Mouse (Mus musculus) forebrain, embryonic 13.5 days (tissue): Measurements from ENCODE around the gene Epha8. TPM values are rescaled to one million over a fixed set of nuclear protein-coding genes. Genes with fewer than 3 reads are reported as not detected.

Experiments used
- ATAC-seq: fragments of 200-750 bp; cut with Nextera tagmentation; 2 replicates; pipeline ENCODE4 v1.8.0; 2017
- H3K27ac ChIP-seq: fragments of 300-500 bp; sonication (generic); 2 replicates; pipeline ENCODE4 v1.5.1; 2015; ENCODE audit warnings: inconsistent platforms, mild to moderate bottlenecking, moderate library complexity
- H3K27me3 ChIP-seq: fragments of 300-500 bp; sonication (generic); 2 replicates; pipeline ENCODE4 v1.6.1; 2015; ENCODE audit warnings: mild to moderate bottlenecking, inconsistent platforms
- H3K36me3 ChIP-seq: fragments of 300-500 bp; sonication (generic); 2 replicates; pipeline ENCODE4 v1.6.1; 2015; ENCODE audit warnings: mild to moderate bottlenecking, inconsistent platforms; ENCODE audit not compliant: poor library complexity, severe bottlenecking
- H3K4me1 ChIP-seq: fragments of 300-500 bp; sonication (generic); 2 replicates; pipeline ENCODE4 v1.6.1; 2015; ENCODE audit warnings: inconsistent platforms
- H3K4me2 ChIP-seq: fragments of 300-500 bp; sonication (generic); 2 replicates; pipeline ENCODE4 v1.6.1; 2015; ENCODE audit warnings: inconsistent platforms, mild to moderate bottlenecking, moderate library complexity
- H3K4me3 ChIP-seq: fragments of 300-500 bp; sonication (generic); 2 replicates; pipeline ENCODE4 v1.5.1; 2015; ENCODE audit warnings: mild to moderate bottlenecking, inconsistent platforms
- H3K9ac ChIP-seq: fragments of 300-500 bp; sonication (generic); 2 replicates; pipeline ENCODE4 v1.6.1; 2015; ENCODE audit warnings: mild to moderate bottlenecking, inconsistent platforms
- H3K9me3 ChIP-seq: fragments of 300-500 bp; sonication (generic); replicated peaks from 2 replicates; pipeline ENCODE4 v1.6.1; 2016; ENCODE audit warnings: inconsistent platforms
- WGBS: fragments of 180-500 bp; shearing (Covaris S2); methylation state at CpG from one replicate; pipeline ENCODE4 v1.1.7; 2015; 5-methylcytosine and 5-hydroxymethylcytosine counted together
- polyA plus RNA-seq: library from polyadenylated mRNA; unstranded; fragments of >200 nt; fragmentation: Nextera tagmentation; extraction: Ambion mirVana; gene quantifications from 2 replicates; pipeline ENCODE4 v1.2.1, GENCODE M21; 2015

The Epha8 gene
- polyA plus RNA-seq, 1 experiment from 2014 or later: 1.1 TPM

DNA sequence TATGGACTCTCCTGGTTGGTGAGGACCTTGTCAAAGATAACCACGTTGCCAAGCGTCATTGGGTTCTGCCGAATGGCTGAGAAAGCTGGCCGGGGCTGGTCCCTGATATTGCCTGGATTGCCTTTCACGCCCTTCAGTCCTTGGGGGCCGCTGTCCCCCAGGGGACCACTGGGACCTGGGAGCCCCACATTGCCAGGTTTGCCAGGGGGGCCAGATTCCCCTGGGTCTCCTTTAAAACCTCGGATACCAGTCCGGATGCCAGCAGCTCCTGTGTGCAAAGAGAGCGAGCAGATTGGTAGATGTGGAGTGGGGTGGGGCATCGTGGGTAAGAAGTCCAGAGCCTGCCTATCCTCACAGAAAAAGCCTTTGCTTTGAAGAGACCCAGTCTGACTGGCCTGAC is 60.2 kb downstream of the Epha8 start:
- Histone ChIP-seq H3K36me3 (no peaks in the 10 kb centered on the region), H3K4me3 (no peak overlapping the region), H3K4me1 (peaks cover 7% of the 10 kb centered on the region), H3K27ac (no peak overlapping the region), H3K27me3 (peaks cover 48% of the 10 kb centered on the region), H3K9ac (no peak overlapping the region), H3K9me3 (no peaks in the 10 kb centered on the region), H3K4me2 (peak overlapping the region; percentile 42; the same call in 1 of the 2 replicates)
- 33% methylated on average over 10 of the region's 10 CpGs for WGBS
- no peak for ATAC-seq

DNA sequence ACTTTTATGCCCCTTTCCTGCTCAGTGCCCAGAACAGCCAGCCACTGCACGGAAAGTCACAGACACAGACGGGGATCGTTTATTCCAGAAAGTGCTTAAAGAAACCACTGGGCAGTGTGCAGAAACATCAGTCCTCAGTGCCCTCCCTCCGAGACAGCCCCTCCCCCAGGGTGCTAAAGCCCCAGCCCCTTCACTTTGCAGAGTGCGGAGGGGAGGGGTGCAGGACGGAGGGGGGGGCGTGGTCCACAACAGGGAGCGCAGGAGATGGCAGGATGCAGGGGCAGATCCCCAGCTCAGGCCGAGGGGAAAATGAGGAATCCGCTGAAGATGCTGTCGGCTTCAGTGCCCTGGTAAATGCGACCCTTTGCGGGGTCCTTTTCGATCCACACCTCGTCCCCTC is 60.8 kb downstream of the Epha8 start:
- H3K9me3 ChIP-seq: no peaks in the 10 kb centered on the region
- no peaks in the 10 kb centered on the region for H3K36me3 ChIP-seq
- no peak overlapping the region for H3K27ac ChIP-seq
- H3K4me3 ChIP-seq: no peak overlapping the region
- 2% methylated on average over 15 of the region's 15 CpGs for WGBS
- ATAC-seq: no peak
- H3K4me1 ChIP-seq: peaks cover 7% of the 10 kb centered on the region
- no peak overlapping the region for H3K9ac ChIP-seq
- peaks cover 50% of the 10 kb centered on the region for H3K27me3 ChIP-seq
- peak overlapping the region; percentile 42; the same call in 1 of the 2 replicates for H3K4me2 ChIP-seq

DNA sequence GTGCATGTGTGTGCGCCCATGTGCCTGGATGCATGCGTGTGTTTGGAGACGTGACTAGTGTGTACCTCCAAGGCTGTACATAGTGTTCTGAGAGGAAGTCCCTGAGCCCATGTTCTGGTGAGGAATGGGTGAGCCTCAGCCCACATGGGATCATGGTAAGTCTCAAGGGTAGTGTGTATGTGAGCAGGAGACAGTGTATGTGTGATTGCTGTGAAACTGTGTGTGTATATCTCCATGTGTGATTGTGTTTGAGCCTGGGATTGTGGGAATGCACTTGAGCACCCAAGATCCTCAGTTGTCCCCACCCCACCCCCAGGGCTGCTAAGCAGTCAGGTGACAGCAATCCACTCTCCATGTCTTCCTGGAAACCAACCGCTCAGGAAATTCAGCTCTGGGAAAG is 61.8 kb downstream of the Epha8 start:
- 71% methylated on average over 4 of the region's 4 CpGs for WGBS

DNA sequence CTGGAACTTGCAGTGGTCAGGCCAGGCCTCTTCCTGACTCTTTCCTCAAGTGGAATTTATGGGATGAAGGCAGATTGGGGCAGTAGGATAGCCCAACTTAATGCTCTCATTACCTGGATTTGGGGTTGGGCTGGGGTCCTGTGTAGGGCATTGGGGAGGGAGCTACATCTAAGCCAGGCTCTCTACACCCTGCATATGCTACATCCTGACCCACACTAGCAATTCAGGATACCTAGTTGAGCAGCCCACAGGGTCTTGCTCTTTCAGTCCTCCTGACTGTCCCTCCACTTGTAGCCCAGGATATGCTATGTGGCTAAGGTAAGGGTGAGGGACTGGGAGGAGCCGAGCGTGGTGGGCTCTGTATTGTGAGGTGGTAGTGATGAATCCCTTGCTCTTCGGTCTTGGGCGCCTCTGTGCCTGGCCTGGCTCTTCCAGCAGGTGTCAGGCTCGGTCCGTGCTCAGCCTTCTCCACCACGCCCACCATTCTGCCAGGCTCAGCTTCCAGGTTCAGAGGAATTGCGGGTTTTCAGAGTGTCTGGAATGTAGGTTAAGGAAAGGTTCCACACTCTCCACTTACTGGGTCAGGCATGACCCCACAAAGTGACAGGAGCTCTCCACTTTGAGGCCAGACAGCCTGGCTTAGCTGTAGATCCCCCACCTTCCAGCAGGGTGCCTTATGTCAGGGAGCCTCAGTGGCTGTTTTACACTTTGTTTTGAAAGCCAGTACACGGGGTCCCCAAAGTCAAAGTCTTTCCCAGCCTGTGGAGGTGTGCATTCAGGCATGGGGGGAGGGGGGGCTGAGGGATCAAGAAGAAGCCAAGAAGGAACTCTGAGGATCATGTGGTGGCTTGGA is 62.7 kb downstream of the Epha8 start:
- Histone ChIP-seq H3K27me3 (peaks cover 53% of the 10 kb centered on the region), H3K36me3 (no peaks in the 10 kb centered on the region), H3K4me3 (no peak overlapping the region), H3K9ac (no peak overlapping the region), H3K27ac (no peak overlapping the region), H3K9me3 (no peaks in the 10 kb centered on the region), H3K4me1 (peaks cover 7% of the 10 kb centered on the region), H3K4me2 (no peak overlapping the region)
- 5% methylated on average over 9 of the region's 9 CpGs for WGBS
- peak; percentile 85 for ATAC-seq

More for the DNA sequence above, 61.8 kb downstream of the Epha8 start:
- H3K27me3 ChIP-seq: peaks cover 53% of the 10 kb centered on the region
- H3K27ac ChIP-seq: no peak overlapping the region; the same call in 1 of the 2 replicates
- no peaks in the 10 kb centered on the region for H3K36me3 ChIP-seq
- no peaks in the 10 kb centered on the region for H3K9me3 ChIP-seq
- no peak for ATAC-seq
- no peak overlapping the region for H3K4me2 ChIP-seq
- H3K9ac ChIP-seq: no peak overlapping the region
- peaks cover 7% of the 10 kb centered on the region for H3K4me1 ChIP-seq
- no peak overlapping the region for H3K4me3 ChIP-seq

DNA sequence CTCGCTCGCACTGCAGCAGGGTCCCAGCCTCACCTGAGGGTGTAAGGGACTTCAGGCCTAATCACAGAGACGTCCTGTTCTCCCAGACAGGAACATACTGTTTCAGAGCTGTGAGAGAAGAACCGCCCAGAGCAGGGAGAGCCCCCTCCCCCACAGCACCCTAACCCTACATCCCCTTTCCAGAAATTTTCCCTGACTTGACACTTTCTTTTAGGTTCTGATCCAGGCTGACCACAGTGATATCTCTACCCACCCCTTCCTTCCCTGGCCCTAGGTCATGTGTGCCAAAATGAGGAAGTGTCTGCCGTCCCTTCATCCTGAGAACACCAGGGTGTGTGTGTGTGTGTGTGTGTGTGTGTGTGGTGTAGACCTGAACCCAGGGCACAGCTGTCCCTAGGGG is 63.8 kb downstream of the Epha8 start, which contains the start of gene C1qc:
C1qc (minus strand) TSS at position 255 of the 400 bp plus-strand sequence.
- H3K4me3 ChIP-seq: no peak within 1 kb of the TSS
- H3K9ac ChIP-seq: no peak within 1 kb of the TSS
- 62% methylated on average over 5 of the region's 5 CpGs for WGBS
- no peaks in the 10 kb centered on the region for H3K36me3 ChIP-seq
- H3K4me1 ChIP-seq: peaks cover 7% of the 10 kb centered on the region
- H3K4me2 ChIP-seq: no peak within 1 kb of the TSS
- H3K9me3 ChIP-seq: no peaks in the 10 kb centered on the region
- no peak for ATAC-seq
- peaks cover 53% of the 10 kb centered on the region for H3K27me3 ChIP-seq
- H3K27ac ChIP-seq: no peak within 1 kb of the TSS

DNA sequence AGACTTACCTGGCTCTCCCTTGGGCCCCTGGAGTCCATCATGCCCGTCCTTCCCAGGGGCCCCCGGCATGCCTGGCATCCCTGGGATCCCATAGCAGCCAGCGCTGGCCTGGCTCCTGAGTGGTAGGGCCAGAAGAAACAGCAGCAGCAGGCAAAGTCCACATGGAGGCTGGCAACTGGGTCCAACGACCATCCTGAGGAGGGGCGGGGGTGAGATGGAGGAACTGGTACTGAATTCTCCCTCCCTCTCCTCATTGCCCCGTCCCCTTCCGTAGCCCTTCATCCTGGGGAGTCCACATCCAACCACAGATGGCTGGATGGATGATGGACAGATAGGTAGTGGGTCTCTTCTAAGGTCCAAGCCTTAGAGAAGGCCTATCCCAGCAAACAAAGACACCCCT is 64.2 kb downstream of the Epha8 start:
- 70% methylated on average over 7 of the region's 7 CpGs for WGBS
- Histone ChIP-seq H3K36me3 (no peaks in the 10 kb centered on the region), H3K27ac (no peak overlapping the region), H3K9ac (no peak overlapping the region), H3K4me1 (peaks cover 7% of the 10 kb centered on the region), H3K9me3 (no peaks in the 10 kb centered on the region), H3K27me3 (peaks cover 53% of the 10 kb centered on the region), H3K4me2 (no peak overlapping the region), H3K4me3 (no peak overlapping the region)
- ATAC-seq: no peak

DNA sequence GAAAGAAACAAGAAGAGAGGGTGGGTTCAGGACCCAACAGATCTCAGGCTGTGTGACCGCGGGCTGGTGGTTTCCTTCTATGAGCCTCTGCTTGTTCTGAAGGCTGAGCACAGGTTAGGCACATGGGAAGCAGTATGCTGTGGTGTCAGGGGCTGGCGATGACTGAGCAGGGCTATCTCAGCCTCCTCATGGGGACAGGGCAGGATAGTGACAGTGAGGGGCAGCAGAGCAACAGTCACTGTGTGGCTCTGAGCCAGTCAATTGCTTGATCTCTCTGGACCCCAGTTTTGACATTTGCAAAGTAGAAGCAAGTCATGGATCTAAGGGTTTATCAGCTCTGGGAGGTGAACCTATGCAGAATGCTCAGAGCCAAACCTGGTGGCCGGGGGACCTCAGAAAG is 65.5 kb downstream of the Epha8 start:
- 91% methylated on average over 4 of the region's 4 CpGs for WGBS
- Histone ChIP-seq H3K4me3 (no peak overlapping the region), H3K9ac (no peak overlapping the region), H3K4me1 (peaks cover 4% of the 10 kb centered on the region), H3K9me3 (no peaks in the 10 kb centered on the region), H3K27ac (no peak overlapping the region), H3K4me2 (no peak overlapping the region), H3K27me3 (peaks cover 41% of the 10 kb centered on the region), H3K36me3 (no peaks in the 10 kb centered on the region)
- no peak for ATAC-seq

DNA sequence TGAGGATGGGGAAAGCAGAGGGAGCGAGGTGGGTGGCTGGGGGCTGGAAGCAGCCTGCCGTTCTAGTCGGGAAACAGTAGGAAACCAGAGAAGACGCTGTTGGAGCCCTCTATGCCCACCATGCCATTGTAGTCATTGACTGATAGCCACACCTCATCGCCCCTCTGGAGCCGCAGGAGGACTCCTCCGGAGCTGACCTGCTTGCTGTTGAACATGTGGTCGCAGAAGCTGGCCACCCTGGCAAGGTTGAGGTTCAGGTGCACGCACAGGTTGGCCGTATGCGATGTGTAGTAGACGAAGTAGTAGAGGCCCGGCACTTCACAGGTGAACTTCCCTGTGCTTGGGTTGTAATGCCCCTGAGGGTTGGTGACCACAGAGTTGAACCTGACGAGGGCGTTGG is 66.6 kb downstream of the Epha8 start:
- WGBS: 89% methylated on average over 15 of the region's 15 CpGs
- Histone ChIP-seq H3K27me3 (peaks cover 30% of the 10 kb centered on the region), H3K9me3 (no peaks in the 10 kb centered on the region), H3K27ac (no peak overlapping the region), H3K4me3 (no peak overlapping the region), H3K9ac (no peak overlapping the region), H3K4me2 (no peak overlapping the region), H3K36me3 (no peaks in the 10 kb centered on the region), H3K4me1 (no peaks in the 10 kb centered on the region)
- no peak for ATAC-seq

DNA sequence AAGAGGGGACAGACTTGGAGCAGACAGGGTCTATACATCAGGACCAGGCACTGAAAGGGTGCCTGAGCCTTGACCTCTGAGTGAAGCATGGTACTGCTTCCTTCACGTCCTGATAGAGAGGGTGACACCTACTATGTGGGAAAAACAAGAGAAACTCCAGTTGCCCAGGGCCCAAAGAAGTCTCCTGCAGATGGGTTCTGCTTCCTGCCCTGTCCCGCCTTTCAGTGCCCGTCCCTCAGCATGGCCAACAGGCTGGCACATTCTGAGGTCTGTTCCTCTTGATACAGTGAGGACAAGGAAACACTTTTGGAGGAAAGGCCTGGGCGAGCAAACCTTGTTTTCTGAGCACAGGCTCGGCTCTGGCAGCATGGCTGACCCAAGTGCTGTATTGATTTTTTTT is 68.9 kb downstream of the Epha8 start:
- no peaks in the 10 kb centered on the region for H3K4me1 ChIP-seq
- no peaks in the 10 kb centered on the region for H3K9me3 ChIP-seq
- peaks cover 13% of the 10 kb centered on the region for H3K27me3 ChIP-seq
- H3K36me3 ChIP-seq: no peaks in the 10 kb centered on the region
- no peak for ATAC-seq
- no peak overlapping the region for H3K4me2 ChIP-seq
- no peak overlapping the region for H3K27ac ChIP-seq
- WGBS: 75% methylated on average over 5 of the region's 5 CpGs
- no peak overlapping the region for H3K4me3 ChIP-seq
- H3K9ac ChIP-seq: no peak overlapping the region

DNA sequence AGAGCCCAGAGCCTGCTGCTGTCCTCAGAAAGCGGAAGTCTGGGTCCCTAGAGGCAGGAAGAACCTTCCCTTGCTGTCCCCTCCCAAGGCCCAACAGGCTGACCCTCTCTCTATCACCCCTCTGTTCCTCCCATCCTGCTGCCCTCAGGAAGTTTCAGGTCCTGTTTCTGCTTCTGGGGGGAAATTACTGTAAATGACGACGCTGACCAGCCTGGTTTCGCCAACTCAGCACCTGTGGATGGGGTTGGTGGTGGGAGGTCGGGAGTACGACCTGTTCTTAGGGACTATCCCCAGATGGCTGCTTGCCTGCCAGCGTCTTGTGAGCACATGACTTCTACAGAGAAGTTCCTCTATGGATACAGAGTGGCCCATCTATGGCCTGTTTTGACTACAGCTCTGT is 70.5 kb downstream of the Epha8 start, which contains the start of gene C1qb:
C1qb (minus strand) TSS at position 87 of the 400 bp plus-strand sequence.
- H3K27ac ChIP-seq: no peak within 1 kb of the TSS
- no peaks in the 10 kb centered on the region for H3K9me3 ChIP-seq
- no peak within 1 kb of the TSS for H3K4me3 ChIP-seq
- H3K4me2 ChIP-seq: no peak within 1 kb of the TSS
- ATAC-seq: no peak
- no peaks in the 10 kb centered on the region for H3K36me3 ChIP-seq
- H3K9ac ChIP-seq: no peak within 1 kb of the TSS
- 81% methylated on average over 7 of the region's 7 CpGs for WGBS
- H3K4me1 ChIP-seq: no peaks in the 10 kb centered on the region
- peaks cover 10% of the 10 kb centered on the region for H3K27me3 ChIP-seq
